Mouse (Mus musculus): ENCODE results near the gene Lamtor3.

GRCm38 (mm10) chr3:137976943-137977628 lies 58.8 kb downstream of the Lamtor3 start:
- TF ChIP-seq CTCF (IDR thresholded peaks at IDR 0.05; ENCODE audit: low read depth) (no peak), EP300 (optimal IDR thresholded peaks at IDR 0.05) (no peak)
